Mouse (Mus musculus) cerebellum, adult 9-11 months (tissue): ENCODE measurements around the gene Tceanc.
"Not testable (repeated sequence)": the region's sequence is repeated elsewhere in the genome, so short reads cannot be mapped to it uniquely, and the experiment has no call there.

Source experiments
- DNase-seq: peaks from one replicate; pipeline ENCODE4 v3.0.0; 2022

The Tceanc gene

DNA sequence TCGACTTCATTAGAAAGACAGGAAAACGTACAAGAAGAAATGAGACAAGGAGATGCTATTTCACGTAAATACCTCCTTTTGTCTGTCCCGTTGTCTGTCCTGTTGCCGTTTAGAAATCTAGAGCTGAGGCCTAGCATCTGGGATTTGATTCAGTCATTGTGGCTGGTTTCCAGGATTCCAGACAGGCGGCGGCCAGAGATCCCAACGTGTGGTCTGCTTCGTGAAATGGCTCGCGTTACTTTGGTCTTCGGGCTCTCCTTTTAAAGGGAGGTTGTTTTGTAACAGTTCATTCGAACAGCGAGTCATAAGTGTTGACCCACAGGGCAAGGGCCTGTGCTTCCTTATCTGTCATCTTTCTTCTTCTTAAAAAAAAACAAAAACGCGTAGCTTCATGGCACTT is at the start of gene Tceanc:
Tceanc (minus strand) TSS at position 223 of the 400 bp plus-strand sequence.
- DNase-seq: no peak

DNA sequence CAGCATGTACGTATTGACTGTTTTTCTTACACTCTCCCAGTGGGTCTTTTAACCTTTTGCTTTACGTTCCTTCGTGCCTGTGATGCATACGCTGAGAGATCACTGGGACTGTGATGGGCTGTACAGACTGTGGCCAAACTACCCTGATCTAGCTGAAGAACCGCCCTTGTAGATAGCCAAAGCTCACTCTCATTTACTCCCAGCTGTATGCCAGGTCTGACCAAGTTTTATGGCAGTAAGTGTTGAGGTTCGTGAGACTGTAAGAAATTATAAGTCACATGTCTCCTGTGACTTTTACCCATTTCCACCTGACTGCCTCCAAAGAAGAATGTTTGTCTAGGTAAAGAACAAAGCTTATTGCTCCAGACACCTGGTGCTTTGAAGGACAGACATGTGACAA is 47.6 kb upstream of the Tceanc start:
- DNase-seq: no peak

DNA sequence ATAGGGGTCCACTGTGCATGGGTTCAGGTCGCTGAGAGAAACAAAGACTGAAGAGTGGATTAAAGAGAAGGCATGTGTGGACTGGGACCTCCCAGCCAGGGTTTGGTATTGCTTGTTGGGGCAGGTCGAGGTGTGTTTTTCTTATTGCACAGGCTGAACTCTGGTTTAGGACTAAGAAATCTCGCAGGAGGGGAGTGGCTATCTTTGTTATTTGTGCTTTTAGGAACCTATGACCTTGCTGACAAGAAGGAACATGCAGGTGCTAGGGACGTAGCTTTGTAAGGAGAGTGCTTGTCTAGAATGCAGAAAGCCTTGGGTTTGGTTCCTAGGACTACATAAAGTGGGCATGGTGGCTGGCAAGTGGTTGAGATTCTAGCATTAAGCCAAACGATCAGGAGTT is 47.0 kb upstream of the Tceanc start:
- DNase-seq: no peak

- DNase-seq: no peak
These were observed 46.5 kb upstream of the Tceanc start for GRCm38 (mm10) chrX:166564900-166565299.

- no peak for DNase-seq
These were observed 41.0 kb upstream of the Tceanc start for GRCm38 (mm10) chrX:166559333-166559732.

DNA sequence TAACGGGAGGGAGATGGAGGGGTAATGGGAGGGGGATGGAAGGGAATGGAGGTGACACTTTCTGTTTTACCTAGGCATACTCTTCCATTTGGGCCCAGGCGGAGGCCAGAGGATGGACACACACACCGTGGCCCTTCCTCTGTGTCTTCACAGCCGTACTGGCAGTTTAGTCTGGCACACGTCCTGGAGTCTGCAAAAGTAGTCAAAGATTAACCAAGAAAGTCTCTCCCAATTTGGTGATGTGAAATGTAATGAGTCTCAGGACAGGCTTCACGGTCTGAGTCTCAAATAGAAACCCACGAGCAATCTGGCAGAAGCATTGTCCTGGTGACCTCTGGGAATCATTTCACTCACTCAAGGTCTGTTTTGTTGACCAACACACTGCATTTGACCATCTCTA is 34.0 kb upstream of the Tceanc start:
- no peak for DNase-seq

DNA sequence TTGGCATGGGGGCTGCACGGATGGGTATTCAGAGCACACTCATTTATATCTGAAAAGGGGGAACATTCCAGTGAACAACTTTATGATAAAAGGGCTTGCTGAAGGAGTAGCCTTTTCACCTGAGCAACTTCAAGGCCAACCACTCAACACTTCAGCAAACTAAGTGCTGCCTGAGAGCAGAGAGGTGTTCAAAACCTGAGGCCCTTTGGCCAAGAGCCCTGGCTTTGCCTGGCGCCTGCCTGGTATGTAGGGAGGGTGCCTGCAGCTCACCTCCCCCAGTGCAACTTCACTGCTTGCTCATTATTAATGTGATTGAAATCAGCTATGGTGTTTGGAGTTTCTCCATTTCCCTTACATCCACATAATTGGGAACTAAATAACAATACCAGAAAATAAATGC is 28.1 kb upstream of the Tceanc start:
- no peak for DNase-seq

DNA sequence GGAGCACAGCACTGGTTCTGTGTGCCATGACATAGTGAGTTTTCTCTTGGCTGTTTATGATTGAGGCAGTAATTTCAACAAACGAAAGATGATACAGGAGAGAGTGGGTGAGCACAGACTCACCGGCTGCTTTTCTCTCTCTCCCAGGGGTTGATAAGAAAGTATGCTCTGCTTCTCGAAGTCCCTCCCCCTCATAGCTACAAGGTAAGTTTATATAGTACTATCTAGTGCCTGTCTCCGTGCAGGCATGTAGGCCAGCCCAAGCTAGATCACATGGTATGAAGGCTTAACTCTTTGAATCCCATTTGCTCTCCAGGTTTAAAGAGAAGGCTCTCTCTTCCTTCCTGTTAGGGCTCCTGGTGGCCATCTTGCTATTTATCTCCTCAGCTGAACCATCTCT is 16.8 kb upstream of the Tceanc start:
- no peak for DNase-seq

- DNase-seq: no peak
These were observed 15.1 kb upstream of the Tceanc start for GRCm38 (mm10) chrX:166533432-166533831.

GRCm38 (mm10) chrX:166531671-166532070 is 13.3 kb upstream of the Tceanc start:
- DNase-seq: no peak

GRCm38 (mm10) chrX:166528126-166528525 is 9.8 kb upstream of the Tceanc start:
- no peak for DNase-seq

- DNase-seq: no peak
These were observed 7.4 kb upstream of the Tceanc start for GRCm38 (mm10) chrX:166525637-166526315.

DNA sequence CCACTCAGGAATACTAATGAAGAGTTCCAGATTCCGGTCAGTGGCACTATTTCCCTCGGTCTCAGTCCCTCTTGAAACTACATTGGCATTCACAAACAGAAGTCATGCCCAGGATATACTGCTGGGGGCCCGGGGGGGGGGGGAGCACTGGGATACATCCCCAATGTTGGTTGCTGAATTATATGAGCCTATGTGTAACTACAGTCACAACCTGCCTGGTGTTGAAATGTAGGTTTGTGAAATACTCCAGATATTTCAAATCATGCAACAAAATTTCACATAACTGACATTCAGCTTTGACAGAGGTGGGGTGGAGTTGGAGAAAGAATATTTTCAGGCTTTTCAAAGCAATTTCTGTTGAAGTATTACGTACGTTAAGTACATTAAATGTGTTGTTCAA is 2.4 kb upstream of the Tceanc start:
- DNase-seq: no peak

DNA sequence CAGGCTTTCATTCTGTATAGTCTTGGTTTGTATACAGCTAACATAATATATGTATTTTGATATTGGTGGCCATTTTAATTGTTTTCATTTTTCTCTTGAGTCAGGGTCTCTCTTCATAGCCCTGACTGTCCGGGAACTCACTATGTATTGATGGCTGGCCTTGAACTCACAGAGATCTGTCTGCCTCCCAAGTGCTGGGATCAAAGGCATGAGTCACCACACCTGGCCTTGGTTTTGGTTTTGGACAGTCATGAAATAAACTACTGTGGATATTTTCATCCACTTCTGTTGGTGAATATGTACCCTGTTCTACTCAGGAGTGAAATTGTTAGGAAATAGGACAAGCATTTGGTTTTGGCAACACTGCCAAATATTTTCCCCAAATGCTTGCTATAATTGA is 1.7 kb downstream of the Tceanc start:
- DNase-seq: no peak

- DNase-seq: no peak
These were observed 2.4 kb downstream of the Tceanc start for GRCm38 (mm10) chrX:166515923-166516322.

DNA sequence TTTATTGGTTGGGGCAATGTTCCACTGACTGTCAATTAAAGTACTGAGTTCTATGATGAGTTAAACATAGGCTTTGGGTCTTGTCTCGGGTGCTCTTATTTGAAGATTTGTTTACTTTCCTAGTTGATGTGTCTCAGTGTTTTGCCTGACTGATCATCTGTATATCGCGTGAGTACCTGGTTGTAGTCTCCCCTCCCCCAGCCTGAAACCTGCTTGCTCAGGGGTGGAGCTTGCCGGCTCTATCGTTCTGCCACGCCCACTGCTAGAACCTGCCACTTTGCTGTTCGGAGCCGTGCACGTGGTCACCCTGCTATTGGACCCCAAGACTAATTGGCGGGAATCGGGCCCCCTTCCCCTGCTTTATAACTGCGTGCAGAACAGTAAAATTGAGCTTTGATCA is 4.3 kb downstream of the Tceanc start:
- DNase-seq: not testable (repeated sequence)

DNA sequence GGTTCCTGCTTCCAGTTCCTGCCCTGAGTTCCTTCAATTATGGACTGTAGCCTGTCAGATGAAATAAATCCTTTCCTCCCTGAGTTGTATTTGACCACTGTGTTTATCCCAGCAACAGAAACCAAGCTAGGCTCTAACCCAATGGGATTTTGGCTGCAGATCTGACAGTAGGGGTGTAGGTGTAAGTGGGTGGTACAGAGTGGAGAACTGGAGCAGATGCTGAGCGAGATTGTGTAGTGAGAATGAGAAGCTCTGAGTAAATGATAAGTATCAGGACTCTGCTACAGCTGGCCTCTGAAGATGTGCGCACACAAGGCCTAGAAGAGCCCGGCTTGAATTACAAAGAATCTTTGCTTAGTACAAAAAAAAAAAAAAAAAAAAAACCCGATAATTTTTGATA is 6.3 kb downstream of the Tceanc start:
- DNase-seq: no peak

DNA sequence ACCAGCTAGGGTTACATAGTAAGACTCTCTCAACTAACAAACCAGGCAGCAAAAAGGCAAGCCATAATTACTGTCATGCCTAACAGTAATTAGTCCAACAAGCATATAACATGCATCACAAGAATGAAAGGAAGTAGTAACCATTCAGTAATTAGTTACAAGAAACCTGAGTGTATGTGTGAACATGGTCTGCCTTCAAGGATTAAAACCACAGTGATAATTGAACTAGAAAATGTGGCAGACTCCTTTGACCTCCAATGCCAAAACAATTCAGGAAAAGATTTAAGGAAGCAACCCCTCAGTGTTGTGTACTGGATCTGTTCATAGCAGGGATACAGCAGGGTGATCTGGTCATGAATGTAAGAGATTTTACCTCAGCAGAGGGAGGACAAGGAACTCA is 7.3 kb downstream of the Tceanc start:
- no peak for DNase-seq

DNA sequence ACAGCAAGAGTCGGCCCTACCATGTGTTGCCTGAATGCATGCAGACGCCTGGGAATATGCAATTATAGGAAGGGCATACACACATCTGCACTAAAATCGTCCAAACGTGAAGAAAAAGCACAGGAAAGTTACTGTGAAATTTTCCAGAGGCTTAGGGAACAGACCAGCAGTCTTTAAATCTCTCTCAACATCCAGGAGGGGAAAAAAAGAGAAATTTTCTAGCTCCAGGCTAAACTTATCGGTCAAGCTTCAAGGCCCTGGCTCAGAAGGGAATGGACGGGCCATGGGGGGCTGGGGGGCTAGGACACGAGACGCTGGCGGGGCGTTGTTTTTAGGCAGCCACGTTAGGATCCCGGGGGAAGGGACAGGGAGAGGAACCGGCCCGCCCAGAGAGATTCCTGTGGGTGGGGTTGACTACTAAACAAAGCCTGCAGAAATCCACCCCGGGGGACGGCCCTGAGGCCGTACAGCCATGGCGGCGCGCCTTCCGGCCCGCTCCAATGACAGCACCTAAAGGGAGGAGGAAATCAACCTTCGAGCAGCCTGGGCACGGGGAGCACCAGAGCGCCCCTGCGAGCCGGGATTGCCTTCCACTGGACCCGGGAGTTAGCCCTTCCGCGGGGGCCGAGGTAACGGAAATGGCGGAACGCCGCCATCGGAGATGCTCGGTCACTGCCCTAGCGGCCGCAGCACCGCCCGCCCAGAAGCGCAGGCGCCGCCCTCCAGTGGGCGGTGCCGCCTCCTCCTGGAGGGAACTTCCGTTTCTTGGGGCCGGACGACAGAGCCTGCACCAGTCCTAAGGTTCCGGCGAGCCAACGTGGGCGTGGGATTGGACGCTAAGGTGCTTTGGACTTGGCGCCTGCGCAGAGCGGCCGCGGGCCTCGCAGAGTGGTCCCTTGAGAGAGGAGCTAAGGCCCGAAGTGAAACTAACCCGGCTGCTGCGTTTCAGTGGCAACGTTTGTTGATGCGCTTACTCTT is 8.3 kb downstream of the Tceanc start:
- DNase-seq: peak; percentile 96

DNA sequence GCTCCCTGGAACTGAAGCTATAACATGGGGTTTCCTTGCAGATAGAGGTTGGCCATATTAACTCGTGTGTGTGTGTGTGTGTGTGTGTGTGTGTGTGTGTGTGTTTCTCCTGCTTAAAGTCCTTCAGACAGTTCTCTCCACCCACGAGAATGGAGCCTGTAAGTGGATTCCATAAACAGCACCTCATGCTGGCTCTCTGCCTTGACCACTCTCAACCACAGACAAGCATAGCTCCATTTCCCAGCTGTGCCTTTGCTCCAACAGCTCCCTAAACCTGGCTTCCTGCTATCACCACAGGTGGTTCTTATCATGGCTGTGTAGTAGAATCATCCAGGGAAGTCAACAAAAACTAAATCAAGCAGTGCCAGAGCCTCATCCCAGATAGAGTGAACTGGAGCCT is 13.9 kb downstream of the Tceanc start:
- DNase-seq: no peak

DNA sequence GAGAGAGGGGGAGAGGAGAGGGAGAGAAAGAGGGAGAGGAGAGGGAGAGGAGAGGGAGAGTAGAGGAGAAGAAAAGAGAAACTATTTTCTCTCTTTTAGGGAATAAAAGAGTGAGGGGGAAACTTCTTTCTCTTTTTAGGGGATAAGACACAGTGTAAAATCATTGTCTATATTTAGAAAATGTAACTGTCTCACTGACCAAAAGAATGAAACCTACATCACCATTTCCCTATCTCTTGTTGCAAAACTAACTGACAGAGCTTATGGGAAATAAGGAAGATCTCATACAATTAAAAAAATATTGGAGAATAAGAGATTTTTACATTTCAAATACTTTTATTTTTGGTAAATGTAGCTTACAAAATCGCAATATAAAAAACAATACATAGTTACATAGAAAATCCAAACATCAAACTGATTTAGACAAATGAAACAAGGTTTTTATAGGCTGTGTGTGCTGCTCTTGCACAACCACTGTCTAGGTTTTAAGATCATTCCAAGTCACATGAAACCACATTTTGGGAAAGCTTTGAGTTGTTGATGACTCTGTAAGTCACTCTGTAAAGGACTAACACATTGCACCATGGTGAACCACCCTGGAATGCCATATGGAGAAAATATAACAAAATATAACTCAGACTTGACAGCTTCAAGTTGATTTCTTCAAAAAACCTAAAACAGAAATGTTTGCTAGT is 18.7 kb downstream of the Tceanc start:
- DNase-seq: no peak

DNA sequence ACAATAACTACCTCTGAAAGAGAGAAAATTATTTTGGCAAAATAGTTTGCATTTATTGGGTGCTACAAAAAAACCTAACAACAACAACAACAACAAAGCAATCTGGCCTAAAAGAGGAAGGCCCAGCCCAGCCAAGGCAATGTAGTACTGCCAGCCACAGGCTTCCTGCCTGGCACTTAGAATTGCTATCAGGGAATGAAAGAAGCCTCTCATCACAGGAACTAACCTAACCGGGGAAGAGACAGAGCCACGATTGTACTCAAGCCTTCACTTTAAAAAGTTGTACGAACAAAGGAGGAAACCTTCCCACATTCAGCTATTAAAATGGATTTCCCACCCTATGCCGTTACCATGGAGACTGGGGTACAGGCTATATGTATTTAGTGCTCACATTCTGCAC is 20.6 kb downstream of the Tceanc start:
- no peak for DNase-seq

GRCm38 (mm10) chrX:166495052-166495451 is 23.3 kb downstream of the Tceanc start:
- DNase-seq: no peak
